Mouse (Mus musculus) gastrocnemius, postnatal 14 days (tissue): ENCODE measurements around the gene Gimap1. TPM values are rescaled to one million over a fixed set of nuclear protein-coding genes. Genes with fewer than 3 reads are reported as not detected.

Source experiments
- DNase-seq: peaks from one replicate; pipeline ENCODE4 v3.0.0; 2021; ENCODE audit warnings: mixed read lengths
- intact Hi-C: fragments of 180-260 bp; cut with DNase I; formaldehyde crosslinking; loops from one replicate; pipeline ENCODE4 v1.15.1; 2025; ENCODE audit warnings: low total_unique reads
- total RNA-seq, 2 experiments: library from RNA; stranded (reverse); gene quantifications; 2 replicates each; pipeline ENCODE4 v1.2.3; 2021

Gene Gimap1
- total RNA-seq, 2 experiments from 2014 or later: 5.7 to 6.4 TPM

- DNase-seq: no peak
- intact Hi-C loops: no loop called here
These were observed 5.2 kb upstream of the Gimap1 start for GRCm38 (mm10) chr6:48733660-48734059.

GRCm38 (mm10) chr6:48737053-48737452 is 1.8 kb upstream of the Gimap1 start:
- DNase-seq: no peak
- intact Hi-C loops: no loop called here

GRCm38 (mm10) chr6:48737688-48738087 is 1.2 kb upstream of the Gimap1 start:
- no peak for DNase-seq

GRCm38 (mm10) chr6:48739780-48740055 is 864 bp downstream of the Gimap1 start:
- intact Hi-C loops: no loop called here
- DNase-seq: no peak

More at GRCm38 (mm10) chr6:48737688-48738087, 1.2 kb upstream of the Gimap1 start:
- intact Hi-C loops: no loop called here

GRCm38 (mm10) chr6:48740501-48741169 is 1.8 kb downstream of the Gimap1 start:
- DNase-seq: no peak
- intact Hi-C loops: no loop called here

GRCm38 (mm10) chr6:48741273-48741672 is 2.4 kb downstream of the Gimap1 start:
- intact Hi-C loops: no loop called here
- DNase-seq: no peak

- no peak for DNase-seq
- intact Hi-C loops: no loop called here
These were observed 2.9 kb downstream of the Gimap1 start for GRCm38 (mm10) chr6:48741711-48742206.

GRCm38 (mm10) chr6:48742422-48743351 is 3.8 kb downstream of the Gimap1 start:
- intact Hi-C loops: no loop called here
- DNase-seq: no peak

GRCm38 (mm10) chr6:48745490-48745889 is 6.6 kb downstream of the Gimap1 start:
- intact Hi-C loops: no loop called here
- no peak for DNase-seq

GRCm38 (mm10) chr6:48745959-48746889 is 7.4 kb downstream of the Gimap1 start, which contains the start of gene Gimap5:
Gimap5 (plus strand) TSS chr6:48746197.
- peak; percentile 22 for DNase-seq
- intact Hi-C loops: no loop called here

GRCm38 (mm10) chr6:48747091-48747966 is 8.5 kb downstream of the Gimap1 start:
- DNase-seq: no peak
- intact Hi-C loops: no loop called here

GRCm38 (mm10) chr6:48763567-48764270 is 24.9 kb downstream of the Gimap1 start:
- no peak for DNase-seq
- intact Hi-C loops: no loop called here

GRCm38 (mm10) chr6:48764496-48764895 is 25.6 kb downstream of the Gimap1 start:
- no peak for DNase-seq

GRCm38 (mm10) chr6:48768178-48768869 is 29.5 kb downstream of the Gimap1 start:
- intact Hi-C loops: no loop called here
- no peak for DNase-seq

More at GRCm38 (mm10) chr6:48764496-48764895, 25.6 kb downstream of the Gimap1 start:
- intact Hi-C loops: no loop called here

GRCm38 (mm10) chr6:48768933-48769332 is 30.1 kb downstream of the Gimap1 start:
- intact Hi-C loops: no loop called here
- DNase-seq: no peak

GRCm38 (mm10) chr6:48770696-48771095 is 31.8 kb downstream of the Gimap1 start, which contains the start of gene Gimap3:
Gimap3 (minus strand) TSS chr6:48770851.
- no peak for DNase-seq

GRCm38 (mm10) chr6:48772030-48772429 is 33.2 kb downstream of the Gimap1 start:
- DNase-seq: peak; percentile 77
- intact Hi-C loops: loop anchor here (5.0 kb wide), 1 partner anchor 125 kb away; the partner anchor contains the start of gene Gimap8

More at GRCm38 (mm10) chr6:48770696-48771095, 31.8 kb downstream of the Gimap1 start, which contains the start of gene Gimap3:
- intact Hi-C loops: loop anchor here (5.0 kb wide), 1 partner anchor 123 kb away; the partner anchor contains the start of gene Gimap8
